Mouse (Mus musculus) lung, postnatal 0 days (tissue): ENCODE data around the gene Arhgap11a. TPM values are rescaled to one million over a fixed set of nuclear protein-coding genes. Genes with fewer than 3 reads are reported as not detected.

Source experiments
- ATAC-seq: fragments of 200-750 bp; cut with Nextera tagmentation; 2 replicates; pipeline ENCODE4 v1.8.0; 2017; ENCODE audit warnings: moderate library complexity
- DNase-seq: peaks from one replicate; pipeline ENCODE4 v3.0.0-alpha.2; 2016; ENCODE audit warnings: low spot score
- H3K27ac ChIP-seq: fragments of 300-500 bp; sonication (generic); 2 replicates; pipeline ENCODE4 v1.5.1; 2014; ENCODE audit warnings: antibody characterized with exemption, mild to moderate bottlenecking, low read length, mixed read lengths
- H3K27me3 ChIP-seq: fragments of 300-500 bp; sonication (generic); replicated peaks from 2 replicates; pipeline ENCODE4 v1.6.1; 2014; ENCODE audit warnings: low read length, mixed read lengths; ENCODE audit not compliant: insufficient read depth
- H3K36me3 ChIP-seq: fragments of 300-500 bp; sonication (generic); 2 replicates; pipeline ENCODE4 v1.6.1; 2014; ENCODE audit warnings: low read length, mixed read lengths; ENCODE audit not compliant: insufficient read depth
- H3K4me1 ChIP-seq: fragments of 300-500 bp; sonication (generic); 2 replicates; pipeline ENCODE4 v1.6.1; 2014; ENCODE audit warnings: antibody characterized with exemption, low read depth, low read length, mixed read lengths; ENCODE audit not compliant: insufficient read depth
- H3K4me2 ChIP-seq: fragments of 300-500 bp; sonication (generic); replicated peaks from 2 replicates; pipeline ENCODE4 v1.6.1; 2014; ENCODE audit warnings: low read depth, mild to moderate bottlenecking, low read length, moderate library complexity, mixed read lengths
- H3K4me3 ChIP-seq: fragments of 300-500 bp; sonication (generic); 2 replicates; pipeline ENCODE4 v1.5.1; 2014; ENCODE audit warnings: low read depth, low read length
- H3K9ac ChIP-seq: fragments of 300-500 bp; sonication (generic); replicated peaks from 2 replicates; pipeline ENCODE4 v1.6.1; 2014; ENCODE audit warnings: low read depth, mild to moderate bottlenecking
- H3K9me3 ChIP-seq: fragments of 300-500 bp; sonication (generic); 2 replicates; pipeline ENCODE4 v1.6.1; 2016; ENCODE audit warnings: low read length, mixed read lengths
- CTCF ChIP-seq: IDR thresholded peaks from 2 replicates; pipeline ENCODE4 v1.5.1; 2016; ENCODE audit warnings: antibody characterized with exemption, mild to moderate bottlenecking
- EP300 ChIP-seq: IDR thresholded peaks from 2 replicates; pipeline ENCODE4 v1.6.1; 2016; ENCODE audit warnings: antibody characterized with exemption, mild to moderate bottlenecking, control low read depth
- WGBS: fragments of 180-500 bp; shearing (Covaris S2); extraction: QIAGEN DNeasy Blood & Tissue Kit; methylation state at CpG from one replicate; pipeline ENCODE4 v1.1.7; 2014; 5-methylcytosine and 5-hydroxymethylcytosine counted together
- polyA plus RNA-seq: library from polyadenylated mRNA; unstranded; fragments of >200 nt; fragmentation: Nextera tagmentation; extraction: Ambion mirVana; gene quantifications from 2 replicates; pipeline ENCODE4 v1.2.1, GENCODE M21; 2015

Arhgap11a gene
- polyA plus RNA-seq, 1 experiment from 2014 or later: 2.7 TPM

DNA sequence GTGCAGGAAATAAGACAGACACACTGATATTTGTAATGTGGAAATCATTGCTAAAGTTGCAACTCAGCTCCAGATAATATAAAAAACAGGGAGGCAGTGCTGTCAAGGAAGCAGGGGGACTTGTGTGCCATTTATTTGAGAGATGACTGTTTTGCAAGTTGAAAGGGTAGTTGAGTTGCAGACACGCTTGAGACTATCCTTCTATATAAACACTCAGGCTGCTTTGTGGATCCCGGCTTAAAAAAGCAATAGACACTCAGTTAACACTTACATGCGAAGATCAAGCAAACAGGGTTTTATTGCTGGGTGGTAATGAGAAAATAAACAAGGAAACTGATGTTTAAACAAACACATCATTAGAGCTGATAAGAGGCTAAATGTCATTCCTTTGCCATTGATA, 63.6 kb downstream of the Arhgap11a start:
- DNase-seq (no peak), ATAC-seq (no peak)
- 12% methylated on average over 3 of the region's 3 CpGs for WGBS
- Histone ChIP-seq H3K27ac (no peak overlapping the region), H3K9me3 (no peaks in the 10 kb centered on the region), H3K36me3 (no peaks in the 10 kb centered on the region), H3K27me3 (no peaks in the 10 kb centered on the region), H3K9ac (no peak overlapping the region), H3K4me1 (no peaks in the 10 kb centered on the region), H3K4me2 (no peak overlapping the region), H3K4me3 (no peak overlapping the region)
- TF ChIP-seq CTCF (no peak), EP300 (no peak)

DNA sequence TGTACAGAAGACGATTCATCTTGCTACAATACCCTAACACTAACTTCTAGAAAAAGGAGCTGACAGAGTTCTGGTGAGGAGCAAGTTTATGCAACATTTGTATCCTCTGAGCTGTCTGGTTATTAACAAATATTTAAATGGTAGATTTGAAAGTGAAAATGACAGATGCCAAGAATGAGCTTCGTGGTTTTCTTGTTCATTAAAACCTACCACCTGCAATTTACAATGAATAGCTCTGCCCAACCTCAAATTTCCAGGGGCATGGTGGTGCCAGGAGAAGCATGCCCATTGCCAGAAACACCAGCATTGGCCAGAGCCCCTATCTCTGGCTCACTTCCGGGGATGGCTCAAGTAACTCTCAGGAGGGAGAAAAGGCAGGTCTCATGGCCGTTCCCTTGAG, 66.9 kb downstream of the Arhgap11a start:
- Histone ChIP-seq H3K9me3 (no peaks in the 10 kb centered on the region), H3K27me3 (no peaks in the 10 kb centered on the region), H3K9ac (no peak overlapping the region), H3K4me3 (no peak overlapping the region), H3K4me1 (no peaks in the 10 kb centered on the region), H3K4me2 (no peak overlapping the region), H3K36me3 (no peaks in the 10 kb centered on the region), H3K27ac (no peak overlapping the region)
- ATAC-seq (no peak), DNase-seq (no peak)
- 59% methylated on average over 4 of the region's 4 CpGs for WGBS
- TF ChIP-seq CTCF: no peak
- TF ChIP-seq EP300: no peak

Other genes with a start within 250 kb of the Arhgap11a start
- 0.13 and 0.21 TPM in 2 replicates for gene Grem1, start 90.0 kb downstream of the Arhgap11a start, polyA plus RNA-seq
- gene Scg5, start 19.5 kb downstream of the Arhgap11a start, polyA plus RNA-seq: 1.6 and 2.0 TPM in 2 replicates
- not detected in 2 replicates for gene Gjd2, start 165.0 kb upstream of the Arhgap11a start, polyA plus RNA-seq
- gene Actc1, start 204.9 kb upstream of the Arhgap11a start, polyA plus RNA-seq: 170 and 194 TPM in 2 replicates